Mouse (Mus musculus) stomach, embryonic 15.5 days (tissue): ENCODE measurements around the gene Sebox. TPM values are rescaled to one million over a fixed set of nuclear protein-coding genes. Genes with fewer than 3 reads are reported as not detected.
A peak's percentile ranks its signal among the peaks of the same experiment; 100 is the strongest.
"Not testable (repeated sequence)": the region's sequence is repeated elsewhere in the genome, so short reads cannot be mapped to it uniquely, and the experiment has no call there.

ENCODE experiments used
- ATAC-seq: fragments of 200-750 bp; cut with Nextera tagmentation; 2 replicates; pipeline ENCODE4 v1.8.0; 2017; ENCODE audit warnings: low read depth, moderate number of reproducible peaks, moderate TSS enrichment; ENCODE audit not compliant: insufficient read depth, low FRiP score
- H3K27ac ChIP-seq: fragments of 300-500 bp; sonication (generic); 2 replicates; pipeline ENCODE4 v1.5.1; 2015; ENCODE audit warnings: mild to moderate bottlenecking, inconsistent platforms
- H3K27me3 ChIP-seq: fragments of 300-500 bp; sonication (generic); replicated peaks from 2 replicates; pipeline ENCODE4 v1.6.1; 2015; ENCODE audit warnings: inconsistent platforms
- H3K36me3 ChIP-seq: fragments of 300-500 bp; sonication (generic); 2 replicates; pipeline ENCODE4 v1.6.1; 2015; ENCODE audit warnings: inconsistent platforms
- H3K4me1 ChIP-seq: fragments of 300-500 bp; sonication (generic); 2 replicates; pipeline ENCODE4 v1.6.1; 2015; ENCODE audit warnings: inconsistent platforms
- H3K4me2 ChIP-seq: fragments of 300-500 bp; sonication (generic); 2 replicates; pipeline ENCODE4 v1.6.1; 2015; ENCODE audit warnings: mild to moderate bottlenecking, inconsistent platforms
- H3K4me3 ChIP-seq: fragments of 300-500 bp; sonication (generic); replicated peaks from 2 replicates; pipeline ENCODE4 v1.5.1; 2015; ENCODE audit warnings: inconsistent platforms
- H3K9ac ChIP-seq: fragments of 300-500 bp; sonication (generic); 2 replicates; pipeline ENCODE4 v1.6.1; 2015; ENCODE audit warnings: inconsistent platforms
- H3K9me3 ChIP-seq: fragments of 300-500 bp; sonication (generic); 2 replicates; pipeline ENCODE4 v1.6.1; 2016; ENCODE audit warnings: inconsistent platforms
- WGBS: fragments of 180-500 bp; shearing (Covaris S2); methylation state at CpG from one replicate; pipeline ENCODE4 v1.1.7; 2015; 5-methylcytosine and 5-hydroxymethylcytosine counted together
- polyA plus RNA-seq: library from polyadenylated mRNA; unstranded; fragments of >200 nt; fragmentation: Nextera tagmentation; extraction: Ambion mirVana; gene quantifications from 2 replicates; pipeline ENCODE4 v1.2.1, GENCODE M21; 2015

Gene Sebox
- polyA plus RNA-seq, 1 experiment from 2014 or later, result not detected

DNA sequence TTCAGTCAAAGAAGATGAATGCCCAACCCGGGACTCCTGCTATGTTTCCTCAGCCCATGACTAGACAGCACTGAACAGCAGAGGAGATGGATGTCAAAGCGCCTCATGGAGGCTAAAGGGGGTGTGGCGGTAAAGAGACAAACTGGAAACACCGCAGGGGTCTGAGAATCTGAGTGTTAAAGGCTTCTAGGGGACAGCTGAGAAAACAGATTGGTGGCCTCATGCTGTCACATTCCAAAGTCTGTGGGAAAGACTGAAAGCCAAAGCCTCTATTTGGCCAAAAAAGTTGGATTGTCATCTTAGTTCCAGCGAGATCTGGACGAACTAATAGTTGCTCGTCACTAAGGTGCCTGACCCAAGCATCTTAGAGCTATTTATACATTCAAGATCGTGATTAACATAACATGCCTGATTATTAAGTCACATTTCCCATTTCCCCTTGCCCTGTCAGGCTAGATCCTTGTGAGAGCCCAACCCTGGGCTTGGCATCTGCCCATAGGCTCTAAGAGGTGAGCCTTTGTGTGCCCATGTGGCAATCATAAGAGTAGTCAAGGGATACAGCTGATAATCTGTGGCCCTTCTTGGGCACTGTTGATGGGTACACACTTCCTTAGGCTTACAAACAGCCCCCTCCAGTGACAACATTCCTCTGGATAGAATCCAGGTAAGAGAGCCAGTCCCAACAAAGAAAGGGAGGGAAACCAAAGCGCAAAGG is 20.2 kb downstream of the Sebox start:
- no peaks in the 10 kb centered on the region for H3K4me1 ChIP-seq
- no peak overlapping the region for H3K4me2 ChIP-seq
- H3K27ac ChIP-seq, result no peak overlapping the region
- H3K27me3 ChIP-seq, result no peaks in the 10 kb centered on the region
- H3K9ac ChIP-seq, result no peak overlapping the region
- no peak for ATAC-seq
- H3K4me3 ChIP-seq, result no peak overlapping the region
- H3K36me3 ChIP-seq, result peaks cover 76% of the 10 kb centered on the region
- no peaks in the 10 kb centered on the region for H3K9me3 ChIP-seq
- WGBS, result 86% methylated on average over 9 of the region's 9 CpGs

- Histone ChIP-seq H3K27me3 (no peaks in the 10 kb centered on the region), H3K9ac (no peak overlapping the region), H3K9me3 (no peaks in the 10 kb centered on the region), H3K4me1 (no peaks in the 10 kb centered on the region), H3K27ac (no peak overlapping the region), H3K4me3 (no peak overlapping the region), H3K4me2 (no peak overlapping the region), H3K36me3 (peaks cover 75% of the 10 kb centered on the region)
- WGBS, result 76% methylated on average over 2 of the region's 2 CpGs
- no peak for ATAC-seq
Measured at GRCm38 (mm10) chr11:78524838-78525237, 21.6 kb downstream of the Sebox start.

DNA sequence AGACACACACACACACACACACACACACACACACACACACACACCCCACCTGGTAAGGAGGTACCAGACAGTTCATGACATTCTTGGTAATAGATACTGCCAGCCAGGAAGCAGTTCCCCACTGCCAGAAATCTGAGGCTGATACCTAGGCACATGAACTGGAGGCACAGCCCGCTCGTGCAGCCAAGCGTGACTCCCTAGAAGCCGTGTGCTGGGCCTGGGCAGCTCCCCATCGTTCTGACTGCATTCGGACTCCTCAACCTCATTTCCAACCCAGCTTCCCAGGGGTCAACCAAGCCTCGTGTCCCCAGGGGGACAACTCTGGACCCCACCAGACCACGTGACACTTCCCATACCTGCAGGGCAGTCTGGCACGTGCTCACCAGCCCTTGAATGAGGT is 25.5 kb downstream of the Sebox start:
- H3K4me1 ChIP-seq, result no peaks in the 10 kb centered on the region
- no peaks in the 10 kb centered on the region for H3K27me3 ChIP-seq
- H3K27ac ChIP-seq, result no peak overlapping the region
- WGBS, result 85% methylated on average over 9 of the region's 9 CpGs
- ATAC-seq, result no peak
- peaks cover 50% of the 10 kb centered on the region for H3K36me3 ChIP-seq
- H3K4me3 ChIP-seq, result no peak overlapping the region
- H3K4me2 ChIP-seq, result no peak overlapping the region
- no peaks in the 10 kb centered on the region for H3K9me3 ChIP-seq
- no peak overlapping the region for H3K9ac ChIP-seq

DNA sequence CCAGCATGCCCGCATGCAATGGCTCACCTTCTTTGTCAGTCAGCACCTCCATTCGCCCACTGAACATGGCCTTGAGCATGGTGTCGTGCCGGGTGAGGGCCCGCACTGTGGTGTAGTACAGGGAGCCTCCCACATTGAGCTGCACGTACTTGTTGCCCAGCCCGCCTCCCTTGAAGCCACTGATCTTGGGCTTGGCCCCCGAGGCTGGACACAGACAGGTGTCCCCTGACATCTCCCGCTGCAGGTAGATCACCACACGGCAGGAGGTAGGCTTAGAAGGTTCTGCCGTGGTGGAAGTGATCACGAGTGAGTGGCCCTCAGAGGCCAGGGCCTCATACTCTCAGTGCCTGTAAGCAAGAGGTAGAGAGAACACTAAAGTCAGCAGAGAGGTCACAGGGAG is 26.8 kb downstream of the Sebox start:
- H3K36me3 ChIP-seq, result peaks cover 37% of the 10 kb centered on the region
- ATAC-seq, result no peak
- H3K4me3 ChIP-seq, result no peak overlapping the region
- H3K9me3 ChIP-seq, result no peaks in the 10 kb centered on the region
- H3K4me1 ChIP-seq, result peaks cover 9% of the 10 kb centered on the region
- no peak overlapping the region for H3K27ac ChIP-seq
- no peaks in the 10 kb centered on the region for H3K27me3 ChIP-seq
- 85% methylated on average over 12 of the region's 12 CpGs for WGBS
- H3K9ac ChIP-seq, result no peak overlapping the region
- no peak overlapping the region for H3K4me2 ChIP-seq

- no peak overlapping the region for H3K27ac ChIP-seq
- no peak overlapping the region for H3K4me2 ChIP-seq
- no peak overlapping the region for H3K9ac ChIP-seq
- 65% methylated on average over 6 of the region's 6 CpGs for WGBS
- no peaks in the 10 kb centered on the region for H3K9me3 ChIP-seq
- no peak overlapping the region for H3K4me3 ChIP-seq
- ATAC-seq, result no peak
- H3K4me1 ChIP-seq, result peaks cover 12% of the 10 kb centered on the region
- peaks cover 26% of the 10 kb centered on the region for H3K36me3 ChIP-seq
- H3K27me3 ChIP-seq, result no peaks in the 10 kb centered on the region
Measured at GRCm38 (mm10) chr11:78531046-78531445, 27.8 kb downstream of the Sebox start.

GRCm38 (mm10) chr11:78531515-78531914 is 28.3 kb downstream of the Sebox start:
- peaks cover 12% of the 10 kb centered on the region for H3K4me1 ChIP-seq
- WGBS, result 84% methylated on average over 10 of the region's 10 CpGs
- H3K27ac ChIP-seq, ATAC-seq, H3K4me3 ChIP-seq, H3K27me3 ChIP-seq, H3K9ac ChIP-seq, H3K4me2 ChIP-seq, H3K9me3 ChIP-seq: not testable (repeated sequence)
- H3K36me3 ChIP-seq, result peaks cover 24% of the 10 kb centered on the region

DNA sequence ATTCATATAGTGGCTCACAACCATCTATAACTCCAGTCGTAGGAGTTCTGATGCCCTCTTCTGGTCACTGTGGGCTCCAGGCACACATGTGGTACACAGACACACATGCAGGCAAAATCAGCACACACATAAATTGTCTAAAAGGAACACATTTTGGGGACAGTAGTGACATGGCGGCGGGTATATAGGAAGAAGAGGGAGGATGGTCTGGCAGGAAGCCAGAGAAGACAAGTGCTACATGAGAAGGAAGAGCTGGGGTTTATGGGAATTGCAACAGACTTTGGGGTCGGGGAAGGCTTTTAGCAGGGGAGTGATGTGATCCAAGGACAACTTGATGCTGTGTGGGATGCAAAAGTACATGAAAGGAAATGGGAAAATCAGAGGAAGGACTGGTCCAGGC is 31.3 kb downstream of the Sebox start:
- Histone ChIP-seq H3K27me3 (no peaks in the 10 kb centered on the region), H3K9me3 (no peaks in the 10 kb centered on the region), H3K4me3 (peak overlapping the region; percentile 94), H3K4me1 (peaks cover 23% of the 10 kb centered on the region), H3K36me3 (0 out of 2 replicates have a peak, but pooled peaks cover 9% of the 10 kb centered on the region), H3K27ac (peak overlapping the region; percentile 96; the same call in 1 of the 2 replicates), H3K9ac (no peak overlapping the region), H3K4me2 (peak overlapping the region; percentile 76)
- 83% methylated on average over 4 of the region's 4 CpGs for WGBS
- no peak for ATAC-seq

GRCm38 (mm10) chr11:78535376-78536079 is 32.3 kb downstream of the Sebox start:
- Histone ChIP-seq H3K9me3 (no peaks in the 10 kb centered on the region), H3K4me3 (peak overlapping the region; percentile 94), H3K27ac (peak overlapping the region; percentile 96), H3K4me1 (peaks cover 23% of the 10 kb centered on the region), H3K9ac (peak overlapping the region; percentile 79), H3K36me3 (peaks cover 5% of the 10 kb centered on the region), H3K4me2 (peak overlapping the region; percentile 76), H3K27me3 (no peaks in the 10 kb centered on the region)
- peak; percentile 45; the same call in 1 of the 2 replicates for ATAC-seq
- under 1% methylated on average over 23 of the region's 23 CpGs for WGBS

- WGBS, result under 1% methylated on average over 52 of the region's 52 CpGs
- Histone ChIP-seq H3K36me3 (peaks cover 10% of the 10 kb centered on the region), H3K27ac (peak within 1 kb of the TSS; percentile 96), H3K27me3 (no peaks in the 10 kb centered on the region), H3K4me3 (peak within 1 kb of the TSS; percentile 94), H3K4me1 (peaks cover 23% of the 10 kb centered on the region), H3K9me3 (no peaks in the 10 kb centered on the region), H3K9ac (peak within 1 kb of the TSS; percentile 95), H3K4me2 (peak within 1 kb of the TSS; percentile 76)
- ATAC-seq, result peak; percentile 97
Measured at GRCm38 (mm10) chr11:78536080-78536689, 32.9 kb downstream of the Sebox start, which contains the start of the genes Tnfaip1 and Ift20. Tnfaip1 (minus strand) TSS chr11:78536332. Ift20 (plus strand) TSS chr11:78536361.

GRCm38 (mm10) chr11:78536690-78537084 is 33.4 kb downstream of the Sebox start:
- 2% methylated on average over 14 of the region's 14 CpGs for WGBS
- H3K27me3 ChIP-seq, result no peaks in the 10 kb centered on the region
- ATAC-seq, result no peak

DNA sequence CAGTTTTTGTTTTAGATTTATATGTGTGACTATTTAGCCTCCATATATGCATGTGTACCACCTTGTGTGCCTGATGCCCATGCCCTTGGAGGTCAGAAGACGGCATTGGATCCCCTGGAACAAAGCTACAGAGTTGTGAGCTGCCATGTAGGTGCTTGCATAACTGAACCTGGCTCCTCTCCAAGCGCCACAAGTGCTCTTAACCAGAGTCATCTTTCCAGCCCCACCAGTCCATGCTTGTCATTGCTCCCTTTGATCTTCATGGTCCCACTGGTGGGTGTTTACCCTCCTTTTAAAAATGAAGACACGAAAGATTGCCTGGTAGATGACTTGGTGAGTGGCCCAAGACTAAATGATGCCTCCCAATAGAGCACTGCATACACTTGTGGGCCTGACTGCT is 37.1 kb downstream of the Sebox start:
- H3K27me3 ChIP-seq, result no peaks in the 10 kb centered on the region
- H3K36me3 ChIP-seq, result peaks cover 25% of the 10 kb centered on the region
- H3K9me3 ChIP-seq, result no peaks in the 10 kb centered on the region
- 78% methylated on average over 3 of the region's 3 CpGs for WGBS
- H3K9ac ChIP-seq, result no peak overlapping the region
- no peak for ATAC-seq
- H3K4me3 ChIP-seq, result no peak overlapping the region
- no peak overlapping the region for H3K27ac ChIP-seq
- H3K4me1 ChIP-seq, result peaks cover 11% of the 10 kb centered on the region
- no peak overlapping the region for H3K4me2 ChIP-seq

More at GRCm38 (mm10) chr11:78536690-78537084, 33.4 kb downstream of the Sebox start:
- Histone ChIP-seq H3K9me3 (no peaks in the 10 kb centered on the region), H3K4me1 (peaks cover 23% of the 10 kb centered on the region), H3K27ac (peak overlapping the region; percentile 87), H3K9ac (peak overlapping the region; percentile 95), H3K36me3 (peaks cover 12% of the 10 kb centered on the region), H3K4me3 (peak overlapping the region; percentile 94), H3K4me2 (peak overlapping the region; percentile 74)
